Mouse (Mus musculus) left cerebral cortex, adult 2 months (tissue): ENCODE results near the gene Olfr670. TPM values are rescaled to one million over a fixed set of nuclear protein-coding genes. Genes with fewer than 3 reads are reported as not detected.
"Not testable (repeated sequence)": the region's sequence is repeated elsewhere in the genome, so short reads cannot be mapped to it uniquely, and the experiment has no call there.

Experiments
- DNase-seq, 2 experiments: peaks; one replicate each; pipeline ENCODE4 v3.0.0; 2021 to 2022; ENCODE audit warnings: low spot score in 2 of 2, mixed read lengths in 1 of 2; ENCODE audit errors: extremely low spot score in 1 of 2
- H3K27ac ChIP-seq: fragments of 200-600 bp; 2 replicates; pipeline ENCODE4 v1.8.1; 2022
- H3K4me3 ChIP-seq: fragments of 200-600 bp; 2 replicates; pipeline ENCODE4 v1.8.1; 2022
- CTCF ChIP-seq: fragments of 200-600 bp; IDR thresholded peaks from 2 replicates; pipeline ENCODE4 v1.8.1; 2022; ENCODE audit warnings: antibody characterized with exemption, mild to moderate bottlenecking, moderate library complexity
- intact Hi-C: fragments of 180-260 bp; cut with DNase I; formaldehyde crosslinking; loops from one replicate; pipeline ENCODE4 v1.15.1; 2025
- long read RNA-seq, 2 experiments: library from polyadenylated mRNA; stranded (forward); transcript quantifications; one replicate each; pipeline ENCODE4 v2.0.0; 2021; ENCODE audit warnings: borderline mapping rate in 2 of 2
- total RNA-seq, 2 experiments: library from RNA; stranded (reverse); gene quantifications; 2 replicates each; pipeline ENCODE4 v1.2.3; 2021

Olfr670 gene
- total RNA-seq: not detected
- long read RNA-seq, experiment 1: 0 reads
- long read RNA-seq, experiment 2: 0 reads

GRCm38 (mm10) chr7:104962520-104962919 lies at the start of gene Olfr670:
Gene Olfr670, minus strand, starts transcription at chr7:104962620.
- DNase-seq: no peak
- Histone ChIP-seq H3K27ac (no peak within 1 kb of the TSS), H3K4me3 (no peak within 1 kb of the TSS)
- TF ChIP-seq CTCF: no peak
- intact Hi-C loops: no loop called here

GRCm38 (mm10) chr7:105001929-105002328 lies 39.5 kb upstream of the Olfr670 start, which contains the start of gene Olfr672:
Gene Olfr672, minus strand, starts transcription at chr7:105002029.
- intact Hi-C loops: no loop called here

DNA sequence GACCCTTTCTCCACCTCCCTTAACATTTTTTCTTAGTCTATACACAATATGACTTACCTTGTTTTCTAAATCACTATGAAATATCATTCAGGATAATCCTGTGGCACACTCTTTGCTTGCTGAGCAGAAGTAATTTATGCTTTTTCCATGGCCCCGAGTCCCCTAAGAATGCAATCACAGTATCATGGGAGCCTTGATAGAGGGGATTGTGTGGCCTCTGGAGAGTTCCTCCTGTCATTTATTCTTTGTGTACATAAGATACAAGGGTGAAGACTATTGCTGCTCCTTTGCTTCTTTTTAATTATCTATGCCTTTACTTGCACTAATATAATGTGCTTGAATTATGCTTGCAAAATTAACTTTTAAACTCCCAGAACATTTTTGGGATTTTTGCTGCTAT lies 16.6 kb upstream of the Olfr670 start, which contains the start of gene Olfr671:
TSS of gene Olfr671 (minus strand) at position 101 of the 400 bp plus-strand sequence.
- no peak for DNase-seq
- no peak within 1 kb of the TSS for H3K27ac ChIP-seq
- TF ChIP-seq CTCF: no peak
- no peak within 1 kb of the TSS for H3K4me3 ChIP-seq
- intact Hi-C loops: no loop called here

More at GRCm38 (mm10) chr7:105001929-105002328, 39.5 kb upstream of the Olfr670 start, which contains the start of gene Olfr672:
- no peak within 1 kb of the TSS for H3K4me3 ChIP-seq
- DNase-seq: no peak
- no peak for TF ChIP-seq CTCF
- H3K27ac ChIP-seq: no peak within 1 kb of the TSS

- H3K4me3 ChIP-seq, intact Hi-C loops, DNase-seq, H3K27ac ChIP-seq: not testable (repeated sequence)
These were observed 10.1 kb upstream of the Olfr670 start for GRCm38 (mm10) chr7:104972507-104972906.

- DNase-seq, H3K27ac ChIP-seq, H3K4me3 ChIP-seq, intact Hi-C loops: not testable (repeated sequence)
These were observed 12.2 kb downstream of the Olfr670 start for GRCm38 (mm10) chr7:104950234-104950633.

- TF ChIP-seq CTCF: no peak
- no peak within 1 kb of the TSS for H3K4me3 ChIP-seq
- intact Hi-C loops: no loop called here
- H3K27ac ChIP-seq: no peak within 1 kb of the TSS
- DNase-seq: no peak
These were observed 28.5 kb downstream of the Olfr670 start, which contains the start of gene Olfr669 for GRCm38 (mm10) chr7:104933940-104934339. Gene Olfr669, plus strand, starts transcription at chr7:104934240.

DNA sequence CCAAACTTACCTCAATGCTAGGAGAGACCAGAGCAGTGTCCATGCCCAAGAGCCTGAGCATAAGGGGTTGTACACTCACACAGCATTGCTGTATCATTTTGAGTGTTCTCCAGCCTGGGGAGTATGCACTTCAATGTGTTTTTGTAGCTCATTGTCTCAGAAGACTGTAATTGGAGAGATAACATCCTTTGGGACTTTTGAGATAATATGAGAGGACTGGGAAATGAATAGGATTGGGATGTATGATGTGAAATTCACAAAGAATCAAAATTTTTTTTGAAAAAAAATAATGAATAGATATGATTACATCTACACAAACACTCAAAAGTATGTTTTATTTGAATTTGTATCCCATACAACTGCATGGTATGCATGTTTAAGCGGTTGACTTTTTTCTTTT lies 34.5 kb downstream of the Olfr670 start, which contains the start of gene Olfr668:
TSS of gene Olfr668 (minus strand) at position 101 of the 400 bp plus-strand sequence.
- Histone ChIP-seq H3K4me3 (no peak within 1 kb of the TSS), H3K27ac (no peak within 1 kb of the TSS)
- DNase-seq: no peak
- intact Hi-C loops: no loop called here
- TF ChIP-seq CTCF: no peak

DNA sequence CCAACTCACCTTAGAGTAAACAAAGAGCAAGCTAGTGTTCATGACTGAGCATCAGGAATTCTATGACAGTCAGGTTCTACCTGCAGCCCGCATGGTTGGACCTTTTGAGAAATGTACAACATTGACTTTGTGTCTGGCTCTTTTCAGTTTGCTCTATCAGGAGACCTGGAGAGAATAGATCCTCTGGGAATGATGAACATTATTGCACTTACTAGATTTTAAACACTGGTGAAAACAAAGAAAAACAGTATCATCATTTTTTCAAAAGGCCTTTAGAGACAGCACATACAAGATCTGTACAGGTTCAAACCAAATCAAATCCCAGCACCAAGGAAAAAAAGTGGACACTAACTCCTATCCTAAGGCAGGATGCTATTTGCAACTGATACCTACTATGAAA lies 41.0 kb downstream of the Olfr670 start, which contains the start of gene Olfr667:
TSS of gene Olfr667 (minus strand) at position 101 of the 400 bp plus-strand sequence.
- H3K4me3 ChIP-seq: no peak within 1 kb of the TSS
- intact Hi-C loops: no loop called here
- no peak for TF ChIP-seq CTCF
- DNase-seq: no peak
- H3K27ac ChIP-seq: no peak within 1 kb of the TSS

Other genes starting within 250 kb of the Olfr670 start
- not detected for gene Usp17le, start 185.2 kb downstream of the Olfr670 start, total RNA-seq
- gene Usp17lb, start 120.0 kb downstream of the Olfr670 start, total RNA-seq: not detected
- not detected for gene Usp17la, start 105.6 kb downstream of the Olfr670 start, total RNA-seq
- gene Olfr665, start 84.6 kb downstream of the Olfr670 start, total RNA-seq: not detected
- not detected for gene Olfr666, start 66.7 kb downstream of the Olfr670 start, total RNA-seq
- not detected for gene Olfr667, start 41.1 kb downstream of the Olfr670 start, total RNA-seq
- not detected for gene Olfr668, start 34.6 kb downstream of the Olfr670 start, total RNA-seq
- not detected for gene Olfr669, start 28.4 kb downstream of the Olfr670 start, total RNA-seq
- not detected for gene Olfr671, start 16.5 kb upstream of the Olfr670 start, total RNA-seq
- gene Olfr672, start 39.4 kb upstream of the Olfr670 start, total RNA-seq: not detected
- not detected for gene Olfr675, start 65.8 kb upstream of the Olfr670 start, total RNA-seq
- gene Olfr676, start 70.1 kb upstream of the Olfr670 start, total RNA-seq: not detected
- gene Olfr677, start 88.8 kb upstream of the Olfr670 start, total RNA-seq: not detected
- gene Olfr678, start 101.9 kb upstream of the Olfr670 start, total RNA-seq: not detected
- not detected for gene Olfr679, start 118.6 kb upstream of the Olfr670 start, total RNA-seq
- gene Olfr680-ps1, start 130.2 kb upstream of the Olfr670 start, total RNA-seq: not detected
- gene Olfr681, start 154.2 kb upstream of the Olfr670 start, total RNA-seq: not detected
- gene Olfr683, start 184.4 kb upstream of the Olfr670 start, total RNA-seq: not detected
- gene Olfr684, start 201.0 kb upstream of the Olfr670 start, total RNA-seq: not detected
- not detected for gene Olfr685, start 223.4 kb upstream of the Olfr670 start, total RNA-seq
- gene Olfr686, start 244.9 kb upstream of the Olfr670 start, total RNA-seq: not detected